Mouse (Mus musculus): ENCODE data around the gene Myh14. TPM values are rescaled to one million over a fixed set of nuclear protein-coding genes. Genes with fewer than 3 reads are reported as not detected.
A peak's percentile ranks its signal among the peaks of the same experiment; 100 is the strongest.

Myh14 gene
- total and polyA plus RNA-seq, 3 experiments: under 0.01 to 0.08 TPM; not detected in 1

DNA sequence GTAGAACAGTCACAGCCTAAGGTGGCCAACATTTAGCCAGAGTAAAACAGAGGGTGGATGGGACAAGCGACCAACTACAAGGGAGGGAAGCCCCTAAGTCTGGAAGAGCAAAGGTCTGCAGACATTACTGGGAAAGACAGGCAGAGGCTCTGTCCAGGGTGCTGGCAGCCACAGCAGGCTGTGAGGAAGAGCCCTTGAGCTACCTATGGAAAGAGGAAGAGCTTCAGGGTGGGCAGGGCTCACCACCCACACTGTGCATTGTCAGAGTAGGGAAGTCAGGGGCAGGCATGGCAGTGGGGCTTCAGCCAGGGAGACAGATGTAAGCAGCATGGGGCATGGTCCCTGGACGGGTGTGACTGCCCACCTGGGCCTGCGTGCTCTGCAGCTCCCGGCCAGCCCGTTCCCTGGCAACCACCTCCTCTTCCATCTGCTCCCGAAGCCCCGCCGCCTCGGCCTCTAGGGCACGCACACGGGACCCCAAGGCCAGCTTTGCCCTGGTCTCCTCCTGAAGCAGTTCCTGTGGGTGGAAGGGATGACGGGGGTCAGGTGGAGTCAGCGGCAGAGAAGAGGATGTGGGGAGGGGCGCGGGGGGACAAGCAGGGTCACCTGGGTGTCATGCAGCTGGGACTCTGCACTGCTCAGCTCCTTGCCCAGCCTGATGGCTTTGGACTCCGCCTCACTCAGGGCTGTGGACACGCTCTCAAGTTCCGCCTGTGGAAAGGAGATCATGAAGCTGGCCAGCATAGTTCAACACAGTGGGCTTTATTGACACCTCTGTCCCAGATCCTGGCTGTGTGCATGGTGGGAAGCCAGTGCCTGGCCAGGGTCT, 46.7 kb downstream of the Myh14 start:
- no peak overlapping the region for H3K27ac ChIP-seq (ENCODE audit: control insufficient read depth, low read depth, low read length)
- TF ChIP-seq E2F4 (IDR thresholded peaks at IDR 0.05; ENCODE audit: borderline replicate concordance, low read depth, low read length) (no peak), ZKSCAN1 (IDR thresholded peaks at IDR 0.05; ENCODE audit: low read depth, low read length) (no peak), RCOR1 (IDR thresholded peaks at IDR 0.05; ENCODE audit: low read depth, low read length) (no peak), BHLHE40 (IDR thresholded peaks at IDR 0.05; ENCODE audit: borderline replicate concordance, low read depth, low read length) (no peak), POLR2AphosphoS5 (IDR thresholded peaks at IDR 0.05; ENCODE audit: borderline replicate concordance, low read depth, low read length) (no peak), MYC (IDR thresholded peaks at IDR 0.05; ENCODE audit: low read depth, low read length) (no peak), POLR2AphosphoS2 (IDR thresholded peaks at IDR 0.05; ENCODE audit: low read length) (no peak), KAT2A (conservative IDR thresholded peaks at IDR 0.05; ENCODE audit: low read depth, low read length) (no peak), TAL1 (IDR thresholded peaks at IDR 0.05; ENCODE audit: low read length) (no peak), MXI1 (IDR thresholded peaks at IDR 0.05; ENCODE audit: low read depth, low read length) (no peak)
- H3K9me3 ChIP-seq (replicated peaks; ENCODE audit: insufficient read depth, low read length): no peaks in the 10 kb centered on the region
- H3K4me1 ChIP-seq (ENCODE audit: control insufficient read depth in 1 of 2, insufficient read depth in 2 of 2, low read length in 2 of 2): no peaks in the 10 kb centered on the region
- no peaks in the 10 kb centered on the region for H3K36me3 ChIP-seq (ENCODE audit: control insufficient read depth in 1 of 2, insufficient read depth in 2 of 2, low read length in 2 of 2)
- no peaks in the 10 kb centered on the region for H3K27me3 ChIP-seq (ENCODE audit: control insufficient read depth in 1 of 2, insufficient read depth in 2 of 2, low read length in 2 of 2)
- no peaks in the 10 kb centered on the region for H3K79me2 ChIP-seq (ENCODE audit: control insufficient read depth, insufficient read depth, low read length, poor library complexity)
- H3K4me3 ChIP-seq (ENCODE audit: control insufficient read depth in 1 of 2, insufficient read depth in 1 of 2, low read depth in 2 of 2, low read length in 2 of 2): no peak overlapping the region
- peak; percentile 49 for DNase-seq (ENCODE audit: low read depth, low spot score)
- no peak overlapping the region for H3K9ac ChIP-seq (ENCODE audit: control insufficient read depth, low read depth, low read length, poor library complexity, severe bottlenecking)

DNA sequence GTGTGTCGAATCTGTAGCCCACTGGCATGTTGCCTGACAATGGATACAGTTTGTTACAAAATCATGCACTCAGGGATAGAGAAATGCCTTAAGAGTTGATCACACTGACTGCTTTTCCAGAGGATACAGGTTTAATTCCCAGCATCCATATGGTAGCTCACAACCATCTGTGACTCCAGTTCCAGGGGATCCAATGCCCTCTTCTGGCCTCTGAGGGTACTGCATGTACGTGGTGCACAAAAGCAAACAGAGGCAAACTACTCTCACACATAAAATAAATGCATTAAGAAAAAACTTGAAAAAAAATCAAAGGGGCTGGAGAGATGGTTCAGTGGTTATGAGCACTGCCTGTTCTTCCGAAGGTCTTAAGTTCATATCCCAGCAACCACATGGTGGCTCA, 53.6 kb downstream of the Myh14 start:
- no peaks in the 10 kb centered on the region for H3K27me3 ChIP-seq (ENCODE audit: control insufficient read depth in 1 of 2, insufficient read depth in 2 of 2, low read length in 2 of 2)
- H3K9ac ChIP-seq (ENCODE audit: control insufficient read depth, low read depth, low read length, poor library complexity, severe bottlenecking): no peak overlapping the region
- peak; percentile 3 for DNase-seq (ENCODE audit: low read depth, low spot score)
- H3K4me3 ChIP-seq (ENCODE audit: control insufficient read depth in 1 of 2, insufficient read depth in 1 of 2, low read depth in 2 of 2, low read length in 2 of 2): no peak overlapping the region
- no peak overlapping the region for H3K27ac ChIP-seq (ENCODE audit: control insufficient read depth, low read depth, low read length)
- H3K36me3 ChIP-seq (ENCODE audit: control insufficient read depth in 1 of 2, insufficient read depth in 2 of 2, low read length in 2 of 2): no peaks in the 10 kb centered on the region
- H3K79me2 ChIP-seq (ENCODE audit: control insufficient read depth, insufficient read depth, low read length, poor library complexity): no peaks in the 10 kb centered on the region
- no peaks in the 10 kb centered on the region for H3K9me3 ChIP-seq (replicated peaks; ENCODE audit: insufficient read depth, low read length)
- H3K4me1 ChIP-seq (ENCODE audit: control insufficient read depth in 1 of 2, insufficient read depth in 2 of 2, low read length in 2 of 2): no peaks in the 10 kb centered on the region
- TF ChIP-seq KAT2A (conservative IDR thresholded peaks at IDR 0.05; ENCODE audit: low read depth, low read length) (no peak), CTCF (IDR thresholded peaks at IDR 0.05 in 2 of 3, conservative IDR thresholded peaks at IDR 0.05 in 1 of 3; ENCODE audit: control insufficient read depth in 1 of 3, insufficient read depth in 1 of 3, low read depth in 2 of 3, low read length in 3 of 3, poor library complexity in 1 of 3, severe bottlenecking in 1 of 3) (peak in 2 of 3 experiments; percentile 8 to 37; a peak in 2 of 6 replicates), POLR2AphosphoS2 (IDR thresholded peaks at IDR 0.05; ENCODE audit: low read length) (no peak)

DNA sequence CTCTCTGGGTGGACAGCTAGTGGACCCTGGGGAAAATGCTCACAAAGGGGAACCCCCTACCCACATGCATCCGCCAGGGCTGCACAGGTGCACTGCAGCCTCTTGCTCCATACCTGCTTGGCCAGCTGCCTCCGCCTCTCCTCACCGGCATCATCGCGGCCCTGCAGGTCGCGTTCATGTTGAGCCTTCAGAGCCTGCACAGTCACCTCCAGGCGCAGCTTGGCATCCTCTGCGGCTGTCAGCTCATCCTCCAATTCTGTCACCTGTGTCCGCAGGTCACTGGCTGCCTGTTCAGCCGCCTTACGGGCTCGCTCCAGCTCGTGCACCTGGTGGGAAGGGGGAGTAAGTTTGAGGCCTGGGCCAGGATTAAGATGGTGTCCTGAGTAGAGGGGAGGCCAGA, 54.7 kb downstream of the Myh14 start:
- no peak for TF ChIP-seq JUND (IDR thresholded peaks at IDR 0.05; ENCODE audit: low read depth, low read length)
- TF ChIP-seq MEF2A (IDR thresholded peaks at IDR 0.05; ENCODE audit: extremely low read depth, insufficient replicate concordance, low read depth, low read length, poor library complexity, severe bottlenecking): no peak
- TF ChIP-seq POLR2A (IDR thresholded peaks at IDR 0.05; ENCODE audit: control insufficient read depth in 1 of 2, insufficient read depth in 1 of 2, low read depth in 1 of 2, low read length in 2 of 2, poor library complexity in 1 of 2): no peak
- TF ChIP-seq BHLHE40 (IDR thresholded peaks at IDR 0.05; ENCODE audit: borderline replicate concordance, low read depth, low read length): no peak
- TF ChIP-seq CHD2 (IDR thresholded peaks at IDR 0.05; ENCODE audit: low read length): no peak
- TF ChIP-seq RAD21 (IDR thresholded peaks at IDR 0.05; ENCODE audit: low read depth, low read length): no peak
- TF ChIP-seq POLR2AphosphoS2 (IDR thresholded peaks at IDR 0.05; ENCODE audit: low read length): no peak
- no peaks in the 10 kb centered on the region for H3K36me3 ChIP-seq (ENCODE audit: control insufficient read depth in 1 of 2, insufficient read depth in 2 of 2, low read length in 2 of 2)
- H3K4me1 ChIP-seq (ENCODE audit: control insufficient read depth in 1 of 2, insufficient read depth in 2 of 2, low read length in 2 of 2): no peaks in the 10 kb centered on the region
- no peak overlapping the region for H3K27ac ChIP-seq (ENCODE audit: control insufficient read depth, low read depth, low read length)
- no peak for DNase-seq (ENCODE audit: low read depth, low spot score)
- H3K9ac ChIP-seq (ENCODE audit: control insufficient read depth, low read depth, low read length, poor library complexity, severe bottlenecking): no peak overlapping the region
- H3K4me3 ChIP-seq (ENCODE audit: control insufficient read depth in 1 of 2, insufficient read depth in 1 of 2, low read depth in 2 of 2, low read length in 2 of 2): no peak overlapping the region
- H3K27me3 ChIP-seq (ENCODE audit: control insufficient read depth in 1 of 2, insufficient read depth in 2 of 2, low read length in 2 of 2): no peaks in the 10 kb centered on the region
- no peaks in the 10 kb centered on the region for H3K79me2 ChIP-seq (ENCODE audit: control insufficient read depth, insufficient read depth, low read length, poor library complexity)
- H3K9me3 ChIP-seq (replicated peaks; ENCODE audit: insufficient read depth, low read length): no peaks in the 10 kb centered on the region

Measured in MEL (cell line).